Mouse (Mus musculus) midbrain, postnatal 0 days (tissue): ENCODE data around the gene Tm9sf2. TPM values are rescaled to one million over a fixed set of nuclear protein-coding genes. Genes with fewer than 3 reads are reported as not detected.

Experiments
- ATAC-seq: fragments of 200-750 bp; cut with Nextera tagmentation; 2 replicates; pipeline ENCODE4 v1.8.0; 2017; ENCODE audit warnings: moderate number of reproducible peaks, mild to moderate bottlenecking, moderate TSS enrichment, moderate library complexity; ENCODE audit not compliant: low FRiP score
- DNase-seq: peaks from one replicate; pipeline ENCODE4 v3.0.0-alpha.2; 2015; ENCODE audit warnings: low spot score
- H3K27ac ChIP-seq: fragments of 300-500 bp; sonication (generic); 2 replicates; pipeline ENCODE4 v1.5.1; 2014; ENCODE audit warnings: low read depth, mild to moderate bottlenecking, low read length, mixed read lengths
- H3K27me3 ChIP-seq: fragments of 300-500 bp; sonication (generic); 2 replicates; pipeline ENCODE4 v1.6.1; 2014; ENCODE audit warnings: low read length, control low read depth, mixed read lengths; ENCODE audit not compliant: insufficient read depth
- H3K36me3 ChIP-seq: fragments of 300-500 bp; sonication (generic); 2 replicates; pipeline ENCODE4 v1.6.1; 2014; ENCODE audit warnings: low read length, control low read depth, mixed read lengths; ENCODE audit not compliant: insufficient read depth
- H3K4me1 ChIP-seq: fragments of 300-500 bp; sonication (generic); 2 replicates; pipeline ENCODE4 v1.6.1; 2014; ENCODE audit warnings: mild to moderate bottlenecking, control low read depth, antibody characterized with exemption, low read length, mixed read lengths; ENCODE audit not compliant: insufficient read depth
- H3K4me2 ChIP-seq: fragments of 300-500 bp; sonication (generic); 2 replicates; pipeline ENCODE4 v1.6.1; 2014; ENCODE audit warnings: low read depth, mild to moderate bottlenecking, low read length, mixed read lengths; ENCODE audit not compliant: poor library complexity, severe bottlenecking
- H3K4me3 ChIP-seq: fragments of 300-500 bp; sonication (generic); 2 replicates; pipeline ENCODE4 v1.5.1; 2014; ENCODE audit warnings: low read depth, mild to moderate bottlenecking, low read length, moderate library complexity
- H3K9ac ChIP-seq: fragments of 300-500 bp; sonication (generic); replicated peaks from 2 replicates; pipeline ENCODE4 v1.6.1; 2014; ENCODE audit warnings: mild to moderate bottlenecking, low read length, moderate library complexity, mixed read lengths; ENCODE audit not compliant: poor library complexity, severe bottlenecking
- H3K9me3 ChIP-seq: fragments of 300-500 bp; sonication (generic); 2 replicates; pipeline ENCODE4 v1.6.1; 2016; ENCODE audit warnings: low read length, control low read depth
- CTCF ChIP-seq: IDR thresholded peaks from 2 replicates; pipeline ENCODE4 v1.5.1; 2016; ENCODE audit warnings: antibody characterized with exemption, mild to moderate bottlenecking
- WGBS: fragments of 180-500 bp; shearing (Covaris S2); extraction: QIAGEN DNeasy Blood & Tissue Kit; methylation state at CpG from one replicate; pipeline ENCODE4 v1.1.7; 2014; 5-methylcytosine and 5-hydroxymethylcytosine counted together
- polyA plus RNA-seq: library from polyadenylated mRNA; unstranded; fragments of >200 nt; fragmentation: Nextera tagmentation; extraction: Ambion mirVana; gene quantifications from 2 replicates; pipeline ENCODE4 v1.2.1, GENCODE M21; 2015
- total RNA-seq: library from RNA; depleted of rRNA; stranded (reverse); fragments of >200 nt; gene quantifications from 2 replicates; pipeline ENCODE4 v1.2.3, GENCODE M21; 2014

Gene Tm9sf2
- total and polyA plus RNA-seq, 2 experiments from 2014 or later = 81.6 to 103 TPM

GRCm38 (mm10) chr14:122143585-122144269 lies 36.9 kb downstream of the Tm9sf2 start:
- Histone ChIP-seq H3K27ac (no peak overlapping the region), H3K4me1 (no peaks in the 10 kb centered on the region), H3K9me3 (no peaks in the 10 kb centered on the region), H3K9ac (no peak overlapping the region), H3K4me2 (no peak overlapping the region), H3K4me3 (no peak overlapping the region), H3K36me3 (peaks cover 35% of the 10 kb centered on the region), H3K27me3 (no peaks in the 10 kb centered on the region)
- ATAC-seq = no peak
- TF ChIP-seq CTCF = no peak
- DNase-seq = no peak
- WGBS = 90% methylated on average over 4 of the region's 4 CpGs

GRCm38 (mm10) chr14:122145374-122145773 lies 38.5 kb downstream of the Tm9sf2 start:
- H3K9me3 ChIP-seq = no peaks in the 10 kb centered on the region
- WGBS = 96% methylated on average over 1 of the region's 1 CpGs
- H3K27me3 ChIP-seq = no peaks in the 10 kb centered on the region
- H3K4me2 ChIP-seq = no peak overlapping the region
- no peak overlapping the region for H3K27ac ChIP-seq
- no peak overlapping the region for H3K4me3 ChIP-seq
- DNase-seq (no peak), ATAC-seq (no peak)
- H3K9ac ChIP-seq = no peak overlapping the region
- TF ChIP-seq CTCF = no peak
- no peaks in the 10 kb centered on the region for H3K4me1 ChIP-seq
- peaks cover 29% of the 10 kb centered on the region for H3K36me3 ChIP-seq

DNA sequence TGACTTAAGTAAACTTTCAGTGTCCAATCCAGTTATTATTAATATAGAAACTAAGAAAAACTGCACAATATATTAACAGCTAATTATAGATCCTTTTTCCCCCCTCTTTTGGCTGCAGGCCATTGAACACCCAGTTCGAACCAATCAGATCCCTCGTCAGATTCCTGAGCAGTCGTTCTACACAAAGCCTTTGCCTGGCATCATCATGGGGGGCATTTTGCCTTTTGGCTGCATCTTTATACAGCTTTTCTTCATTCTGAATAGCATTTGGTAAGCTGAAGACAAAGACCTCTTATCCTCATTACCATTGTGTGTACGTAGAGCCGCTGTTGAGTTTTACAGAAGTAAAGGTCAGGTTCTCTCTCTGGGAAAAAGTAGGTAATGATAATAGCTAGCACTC lies 43.8 kb downstream of the Tm9sf2 start:
- Histone ChIP-seq H3K4me1 (no peaks in the 10 kb centered on the region), H3K27me3 (no peaks in the 10 kb centered on the region), H3K9ac (no peak overlapping the region), H3K4me2 (no peak overlapping the region), H3K4me3 (no peak overlapping the region), H3K27ac (no peak overlapping the region), H3K36me3 (peaks cover 42% of the 10 kb centered on the region), H3K9me3 (no peaks in the 10 kb centered on the region)
- WGBS = 28% methylated on average over 5 of the region's 5 CpGs
- TF ChIP-seq CTCF = no peak
- ATAC-seq (no peak), DNase-seq (peak; percentile 30)

DNA sequence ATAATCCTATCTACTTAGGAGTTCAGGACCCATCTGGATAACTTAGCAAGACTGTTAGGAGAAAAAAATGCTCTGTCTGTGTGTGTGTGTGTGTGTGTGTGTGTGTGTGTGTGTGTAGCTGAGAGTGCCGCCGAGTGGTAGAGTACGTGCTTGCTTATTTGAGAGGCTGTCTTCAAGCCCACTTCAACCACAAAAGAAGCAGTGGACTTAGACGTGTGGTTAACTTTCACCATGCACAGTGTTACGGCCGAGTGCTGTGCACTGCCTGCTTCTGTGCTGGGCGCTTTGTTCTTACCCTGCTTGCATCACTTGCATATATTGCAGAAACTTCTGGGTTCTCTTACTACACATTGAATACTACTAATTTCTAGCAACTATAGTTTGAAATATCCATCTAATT lies 50.9 kb downstream of the Tm9sf2 start:
- Histone ChIP-seq H3K9ac (no peak overlapping the region), H3K4me3 (no peak overlapping the region), H3K36me3 (peaks cover 29% of the 10 kb centered on the region), H3K27me3 (no peaks in the 10 kb centered on the region), H3K4me1 (no peaks in the 10 kb centered on the region), H3K9me3 (no peaks in the 10 kb centered on the region), H3K4me2 (no peak overlapping the region), H3K27ac (no peak overlapping the region)
- DNase-seq = no peak
- no peak for ATAC-seq
- no peak for TF ChIP-seq CTCF
- 88% methylated on average over 7 of the region's 7 CpGs for WGBS

GRCm38 (mm10) chr14:122160916-122161315 lies 54.1 kb downstream of the Tm9sf2 start:
- no peak for ATAC-seq

DNA sequence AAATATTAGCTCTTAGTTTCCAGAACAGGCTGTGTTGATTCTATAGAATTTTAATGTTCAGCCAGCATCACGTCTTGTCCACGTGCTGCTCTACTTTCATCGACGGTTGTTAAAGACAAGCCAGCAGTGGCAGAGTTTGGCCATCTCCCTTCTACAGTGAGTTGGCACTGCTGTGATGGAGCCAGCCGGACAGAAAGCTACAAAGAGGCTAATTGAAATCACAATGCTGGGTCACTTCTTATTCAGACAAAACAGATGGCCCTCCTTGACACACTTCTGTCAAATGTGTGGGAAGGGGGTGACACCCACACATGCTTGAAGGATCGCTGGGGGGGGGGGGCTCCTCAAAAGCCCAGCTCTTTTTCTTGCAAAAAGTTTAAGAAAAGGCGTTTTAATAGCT lies 62.1 kb downstream of the Tm9sf2 start:
- DNase-seq (peak; percentile 32), ATAC-seq (no peak)
- Histone ChIP-seq H3K9ac (no peak overlapping the region), H3K36me3 (0 out of 2 replicates have a peak, but pooled peaks cover 5% of the 10 kb centered on the region), H3K4me3 (no peak overlapping the region), H3K27me3 (no peaks in the 10 kb centered on the region), H3K27ac (no peak overlapping the region), H3K4me2 (no peak overlapping the region), H3K9me3 (no peaks in the 10 kb centered on the region), H3K4me1 (peaks cover 8% of the 10 kb centered on the region; the same call in 1 of the 2 replicates)
- no peak for TF ChIP-seq CTCF
- 59% methylated on average over 7 of the region's 7 CpGs for WGBS

More at GRCm38 (mm10) chr14:122160916-122161315, 54.1 kb downstream of the Tm9sf2 start:
- no peaks in the 10 kb centered on the region for H3K4me1 ChIP-seq
- H3K27ac ChIP-seq = no peak overlapping the region
- H3K27me3 ChIP-seq = no peaks in the 10 kb centered on the region
- H3K9me3 ChIP-seq = no peaks in the 10 kb centered on the region
- 93% methylated on average over 1 of the region's 1 CpGs for WGBS
- no peak for TF ChIP-seq CTCF
- no peak overlapping the region for H3K4me3 ChIP-seq
- peaks cover 16% of the 10 kb centered on the region for H3K36me3 ChIP-seq
- no peak overlapping the region for H3K4me2 ChIP-seq
- no peak for DNase-seq
- no peak overlapping the region for H3K9ac ChIP-seq
